Mouse (Mus musculus): Measurements from ENCODE around the gene Ptgr2.
"Not testable (repeated sequence)": the region's sequence is repeated elsewhere in the genome, so short reads cannot be mapped to it uniquely, and the experiment has no call there.

The Ptgr2 gene

DNA sequence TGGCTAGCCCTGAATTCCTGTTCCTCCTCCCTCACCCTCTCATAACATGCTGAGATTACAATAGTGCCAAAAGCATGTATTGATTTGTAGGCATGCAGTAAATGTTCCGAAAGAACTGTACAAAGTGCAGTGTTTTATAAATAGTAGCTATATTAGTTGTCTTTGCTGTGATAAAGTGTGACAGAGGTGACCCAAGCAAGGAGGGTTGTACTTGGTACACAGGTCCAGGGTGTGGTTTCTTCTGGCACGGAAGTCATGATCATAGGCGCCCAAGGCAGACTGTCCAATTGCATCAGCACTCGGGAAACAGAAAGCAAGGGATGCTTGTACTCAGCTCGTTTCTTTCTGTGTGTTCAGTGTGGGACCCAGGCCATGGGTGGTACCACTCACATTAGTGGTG lies 19.1 kb downstream of the Ptgr2 start:
- in situ Hi-C loops (cut with MboI, MseI): loop anchor here (10.0 kb wide), 1 partner anchor 769 kb away; no protein-coding TSS in a partner anchor

DNA sequence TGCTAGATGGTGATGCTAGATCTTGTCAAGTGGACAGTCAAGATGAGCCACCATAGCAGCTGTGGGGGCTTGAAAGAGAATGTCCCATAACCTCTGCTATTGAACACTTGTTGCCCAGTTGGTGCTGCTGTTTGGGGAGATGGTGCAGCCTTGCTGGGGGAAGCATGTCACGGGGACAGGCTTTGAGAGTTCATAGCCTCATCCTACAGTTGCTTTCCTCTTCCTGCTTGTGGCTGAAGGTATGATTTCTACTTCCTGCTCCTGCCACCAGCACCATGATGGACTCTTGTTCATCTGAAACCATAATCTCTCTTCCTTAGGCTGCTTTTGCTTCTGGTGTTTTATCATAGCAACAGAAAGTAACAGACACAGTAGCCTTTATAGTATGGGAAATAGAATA lies 19.5 kb downstream of the Ptgr2 start:
- in situ Hi-C loops (cut with MboI, MseI): loop anchor here (10.0 kb wide), 1 partner anchor 770 kb away; no protein-coding TSS in a partner anchor

GRCm38 (mm10) chr12:84311306-84311705 lies 26.3 kb downstream of the Ptgr2 start:
- in situ Hi-C loops (cut with MboI, MseI): loop anchor here (10.0 kb wide), 1 partner anchor 1917 kb away; no protein-coding TSS in a partner anchor

GRCm38 (mm10) chr12:84316006-84316405 lies 31.0 kb downstream of the Ptgr2 start:
- in situ Hi-C loops (cut with MboI, MseI): loop anchor here (10.0 kb wide), 1 partner anchor 1921 kb away; no protein-coding TSS in a partner anchor

DNA sequence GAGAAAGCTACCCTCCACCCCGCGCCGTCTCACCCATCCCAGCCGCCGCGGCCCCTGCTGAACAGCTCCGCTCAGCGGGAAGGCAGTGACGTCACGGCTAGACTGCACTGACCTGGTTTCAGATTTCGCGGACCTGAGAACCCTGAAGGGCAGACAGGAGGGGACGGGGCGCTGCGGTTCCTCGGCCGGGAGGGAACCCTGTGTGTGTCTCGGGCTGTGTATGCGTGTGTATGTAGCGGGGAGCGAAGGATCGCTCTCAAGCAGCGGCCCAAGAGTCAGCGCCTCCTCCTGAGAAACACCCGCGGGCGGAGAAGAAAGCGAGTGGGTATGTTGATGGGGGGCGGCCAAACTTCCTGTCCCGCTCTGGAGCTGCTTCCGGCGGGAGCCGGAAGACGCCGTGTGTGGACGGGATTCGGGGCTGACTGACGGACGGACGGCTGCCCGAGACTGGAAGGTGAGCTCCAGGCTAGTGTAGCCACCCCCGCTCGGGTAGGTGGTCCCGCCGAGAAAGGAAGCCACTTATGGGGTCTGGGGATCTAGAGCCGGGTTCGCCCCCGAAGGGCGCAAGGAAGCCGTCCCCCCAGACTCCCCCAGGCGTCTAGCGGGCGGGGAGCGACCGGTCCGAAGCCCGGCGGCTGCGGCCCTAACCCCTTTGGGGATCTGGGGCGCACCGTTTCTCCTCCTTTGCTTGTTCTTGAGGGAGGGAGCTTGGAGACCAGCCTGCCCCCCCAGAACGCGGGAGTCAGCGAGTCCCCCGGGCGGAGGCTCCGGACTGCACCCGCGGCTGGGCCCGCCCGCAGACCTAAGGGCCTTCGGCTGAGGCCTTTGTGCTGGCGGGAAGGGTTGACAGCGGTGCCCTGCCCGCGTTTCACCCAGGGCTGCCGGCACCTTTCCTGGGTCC lies 31.9 kb downstream of the Ptgr2 start, which contains the start of gene Zfp410:
Zfp410 (plus strand) TSS at position 132 of the 901 bp plus-strand sequence.
- in situ Hi-C loops (cut with MboI, MseI): loop anchor here (10.0 kb wide), 1 partner anchor 1922 kb away; no protein-coding TSS in a partner anchor

DNA sequence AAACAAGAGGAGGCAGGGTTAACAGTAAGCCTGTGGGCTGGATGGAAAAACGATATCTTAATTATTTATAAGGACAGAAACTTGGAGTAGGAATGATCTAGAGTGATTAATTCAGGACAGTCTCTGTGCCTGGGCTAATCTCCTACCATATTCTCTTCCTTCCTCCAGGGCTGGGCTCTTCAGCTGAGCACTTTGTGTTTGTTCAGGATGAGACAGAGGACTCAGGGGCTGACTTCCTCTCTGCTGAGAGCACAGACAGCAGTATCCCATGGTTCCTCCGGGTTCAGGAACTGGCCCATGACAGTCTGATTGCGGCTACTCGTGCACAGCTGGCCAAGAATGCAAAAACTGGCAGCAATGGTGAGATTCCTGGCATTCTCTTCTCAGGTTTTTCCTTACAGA lies 42.1 kb downstream of the Ptgr2 start:
- in situ Hi-C loops (cut with MboI, MseI): no loop called here

GRCm38 (mm10) chr12:84336963-84337625 lies 52.1 kb downstream of the Ptgr2 start:
- in situ Hi-C loops (cut with MboI, MseI): no loop called here

GRCm38 (mm10) chr12:84347192-84347591 lies 62.2 kb downstream of the Ptgr2 start:
- in situ Hi-C loops (cut with MboI, MseI): no loop called here

- in situ Hi-C loops (cut with MboI, MseI): not testable (repeated sequence)
These were observed 73.7 kb downstream of the Ptgr2 start for GRCm38 (mm10) chr12:84358699-84359098.

DNA sequence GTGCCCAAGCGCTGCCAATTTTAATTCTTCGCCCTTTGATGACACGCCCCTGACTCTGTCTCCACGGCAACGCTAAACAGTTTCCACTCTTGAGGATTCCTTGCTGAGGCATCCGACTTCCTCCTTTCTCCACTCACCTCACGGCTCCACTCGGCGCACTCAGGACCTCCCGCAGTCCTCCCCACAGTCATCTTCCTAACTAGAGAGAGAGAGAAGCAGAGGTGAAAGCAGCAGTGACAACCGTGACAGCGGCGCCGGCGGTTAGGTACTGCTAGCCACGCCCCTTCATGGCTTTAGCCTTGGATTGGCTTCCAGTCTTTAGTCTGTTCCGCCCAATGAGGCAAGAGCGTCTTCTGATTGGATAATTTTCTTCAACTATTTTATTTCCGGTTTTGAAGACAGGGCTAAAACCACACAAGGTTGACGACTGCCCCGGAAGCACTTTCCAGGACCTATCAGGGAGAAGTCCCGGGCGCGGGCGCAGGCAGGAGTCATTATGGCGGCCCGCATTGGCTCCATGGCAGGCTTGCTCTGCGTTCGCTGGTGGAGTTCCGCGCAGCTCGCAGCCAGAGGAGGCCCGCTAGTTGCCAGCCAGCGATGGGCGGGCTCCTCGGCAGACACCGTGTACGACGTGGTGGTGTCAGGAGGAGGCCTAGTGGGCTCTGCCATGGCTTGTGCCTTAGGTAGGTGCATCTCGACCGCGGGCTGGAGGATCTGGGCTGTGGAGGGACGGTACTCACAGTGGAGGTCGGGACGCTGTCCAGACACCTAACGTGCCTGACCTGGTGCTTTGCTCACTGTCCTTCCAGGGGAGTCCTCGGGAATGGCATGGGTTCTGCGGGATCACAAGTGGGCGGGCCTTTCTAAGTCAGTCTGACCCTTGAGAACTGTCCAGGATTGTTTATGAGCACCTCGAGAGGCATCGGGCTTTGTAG lies 76.8 kb downstream of the Ptgr2 start, which contains the start of the genes Coq6 and Fam161b:
Coq6 (plus strand) TSS at position 103 of the 935 bp plus-strand sequence.
Fam161b (minus strand) TSS at position 279 of the 935 bp plus-strand sequence.
- in situ Hi-C loops (cut with MboI, MseI): no loop called here

DNA sequence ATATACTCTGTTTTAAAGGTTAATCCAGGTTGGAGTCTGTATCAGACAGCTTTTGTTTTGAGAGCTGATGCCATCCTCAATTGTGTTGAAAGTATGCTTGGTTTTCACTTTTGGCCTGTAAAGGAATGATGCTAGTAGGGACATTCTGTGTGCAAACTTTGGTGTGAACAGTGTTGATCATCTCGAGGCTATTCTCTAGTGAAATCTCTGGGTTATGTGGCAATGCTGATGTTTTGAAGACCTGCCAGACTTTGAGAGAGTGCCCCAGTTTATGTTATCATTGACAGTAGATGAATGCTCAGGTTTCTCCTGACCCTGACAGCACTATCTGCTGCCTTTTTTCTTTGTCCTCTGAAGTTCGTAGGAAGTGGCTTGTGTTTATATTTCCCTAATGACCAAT lies 77.8 kb downstream of the Ptgr2 start:
- in situ Hi-C loops (cut with MboI, MseI): no loop called here

DNA sequence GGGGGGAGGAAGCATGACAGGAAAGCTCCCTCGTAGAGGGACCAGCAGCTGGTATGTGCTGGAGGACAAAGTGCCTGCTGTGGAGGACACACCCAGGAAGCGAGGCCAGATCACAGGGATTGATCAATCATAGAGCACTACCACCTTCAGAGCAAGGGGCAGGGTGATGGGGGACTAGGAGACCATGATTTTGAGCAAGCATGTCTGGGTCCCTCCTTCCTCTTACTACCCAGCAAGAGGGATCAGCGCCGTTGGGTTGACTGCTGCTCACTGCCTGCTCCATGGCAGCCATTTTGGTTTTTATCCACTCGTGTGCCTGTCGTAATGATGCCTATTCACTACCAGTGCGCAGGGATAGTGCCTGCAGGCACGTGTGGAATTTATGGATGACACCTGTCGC lies 79.3 kb downstream of the Ptgr2 start:
- in situ Hi-C loops (cut with MboI, MseI): no loop called here

- in situ Hi-C loops (cut with MboI, MseI): no loop called here
These were observed 80.1 kb downstream of the Ptgr2 start for GRCm38 (mm10) chr12:84365137-84365536.

Data from T-helper 1 cell (primary cell).